Mouse (Mus musculus): ENCODE data around the gene Grin2d.

Grin2d gene

GRCm38 (mm10) chr7:45853089-45853488 is 25.1 kb downstream of the Grin2d start:
- no peak for DNase-seq (ENCODE audit: low spot score in 2 of 2)

DNA sequence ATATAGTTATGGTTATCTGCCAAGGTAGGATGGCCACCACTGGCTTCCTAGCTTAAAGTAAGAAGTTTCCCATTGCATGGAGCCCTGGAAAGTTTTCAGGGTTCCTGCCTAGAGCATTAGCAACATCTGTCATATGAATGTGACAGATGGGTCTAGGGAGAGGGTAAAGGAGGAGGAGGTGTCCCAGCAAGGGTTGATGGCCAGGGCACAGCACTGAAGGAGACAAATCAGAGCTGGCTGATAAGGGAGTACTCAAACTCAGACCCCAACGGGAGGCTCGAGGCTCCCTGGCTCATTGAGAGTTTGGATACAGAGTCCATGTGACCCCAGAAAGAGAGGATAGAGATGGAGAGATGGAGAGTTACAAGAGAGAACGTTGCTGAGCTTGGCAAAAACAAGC is 27.5 kb downstream of the Grin2d start:
- no peak for DNase-seq (ENCODE audit: low spot score in 2 of 2)

- DNase-seq (ENCODE audit: low spot score in 2 of 2), result no peak
Observed at GRCm38 (mm10) chr7:45848447-45849027, 29.6 kb downstream of the Grin2d start.

DNA sequence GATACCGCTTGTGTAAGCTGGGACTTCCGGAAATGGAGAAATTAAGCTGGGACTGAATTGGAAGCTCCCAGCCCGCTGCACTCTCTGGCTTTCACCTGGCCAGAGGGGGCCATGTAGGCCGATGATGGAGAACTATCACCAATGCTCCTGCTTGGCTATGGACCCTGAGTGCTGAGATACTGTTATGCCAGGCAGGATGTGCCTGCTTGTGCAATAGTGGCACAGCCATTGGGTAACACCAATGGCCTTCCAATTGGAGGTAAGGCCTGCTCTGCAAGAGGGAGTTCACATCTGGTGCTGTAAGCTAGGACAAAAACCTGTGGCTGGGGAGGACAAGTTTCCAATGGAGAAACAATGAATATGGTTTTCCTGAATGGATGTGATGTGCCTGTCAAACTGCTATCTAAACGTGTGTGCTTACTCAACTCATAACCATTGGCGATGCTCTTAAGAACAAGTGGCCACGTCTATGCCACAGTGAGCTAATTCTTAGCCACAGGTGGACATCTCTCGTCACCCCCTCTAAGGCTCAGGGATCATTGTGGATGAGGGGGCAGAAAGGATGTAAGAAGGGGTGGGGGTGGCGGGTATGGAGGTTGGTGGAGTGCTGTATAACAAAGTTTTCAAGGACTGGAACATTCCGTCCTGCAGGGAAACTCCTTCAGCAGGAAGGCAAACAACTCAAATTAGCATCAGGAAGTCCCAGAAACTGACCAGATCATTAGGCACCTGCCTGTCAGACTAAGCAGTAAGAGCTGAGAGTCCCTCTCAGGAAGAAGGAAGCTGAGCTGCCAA is 35.0 kb downstream of the Grin2d start:
- DNase-seq (ENCODE audit: low spot score in 2 of 2), result no peak

DNA sequence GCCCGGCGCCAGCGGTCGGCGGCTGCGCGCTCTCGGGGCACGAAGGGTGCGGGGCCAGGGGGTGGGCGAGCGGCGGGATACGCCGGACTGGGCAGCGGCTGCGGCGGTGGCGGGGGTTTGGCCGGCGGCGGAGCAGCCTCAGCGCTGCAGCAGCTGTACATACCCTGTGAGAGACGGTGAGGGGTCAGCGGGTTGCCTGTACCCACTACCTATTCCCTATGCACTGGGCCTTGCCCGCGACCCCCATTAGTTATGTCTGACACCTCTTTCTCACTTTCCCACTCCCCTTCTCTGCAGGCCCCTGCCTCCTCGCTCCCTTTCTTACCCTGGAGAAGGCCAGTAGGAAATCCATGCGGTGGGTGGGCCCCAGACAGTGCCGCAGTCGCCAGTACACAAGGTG is 44.3 kb downstream of the Grin2d start:
- no peak for DNase-seq (ENCODE audit: low spot score in 2 of 2)

DNA sequence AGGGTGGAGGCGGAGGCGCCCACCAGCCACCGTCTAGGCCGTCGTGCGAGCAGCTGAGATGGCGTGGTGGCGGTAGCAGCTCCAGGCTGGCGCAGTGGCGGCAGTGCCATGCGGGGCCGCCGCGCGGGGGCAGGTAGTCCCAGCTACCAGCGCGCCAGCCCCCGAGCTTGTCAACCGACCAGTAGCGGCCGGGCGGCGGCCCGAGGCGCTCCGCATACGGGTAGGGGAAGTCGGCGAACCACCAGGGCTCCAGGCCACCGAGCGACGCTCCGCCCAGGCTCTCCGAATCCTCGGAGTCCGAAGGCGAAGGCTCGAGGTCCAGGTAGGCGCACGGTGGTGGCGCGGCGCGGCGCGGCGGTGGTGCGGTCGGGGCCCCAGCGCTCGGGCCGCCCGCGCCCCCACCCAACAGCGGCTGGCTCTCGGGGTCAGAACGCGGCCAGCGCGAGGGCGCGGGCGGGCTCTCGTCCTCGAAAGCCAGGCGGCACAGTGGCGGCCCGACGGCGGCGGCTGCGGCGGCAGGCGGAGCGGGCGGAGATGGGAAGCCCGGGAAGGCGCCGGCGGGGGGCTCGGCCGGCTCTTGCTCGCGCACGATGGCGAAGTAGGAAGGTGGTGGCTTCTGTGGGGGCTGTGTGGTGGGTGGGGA is 44.9 kb downstream of the Grin2d start:
- no peak for DNase-seq (ENCODE audit: low spot score in 2 of 2)

DNA sequence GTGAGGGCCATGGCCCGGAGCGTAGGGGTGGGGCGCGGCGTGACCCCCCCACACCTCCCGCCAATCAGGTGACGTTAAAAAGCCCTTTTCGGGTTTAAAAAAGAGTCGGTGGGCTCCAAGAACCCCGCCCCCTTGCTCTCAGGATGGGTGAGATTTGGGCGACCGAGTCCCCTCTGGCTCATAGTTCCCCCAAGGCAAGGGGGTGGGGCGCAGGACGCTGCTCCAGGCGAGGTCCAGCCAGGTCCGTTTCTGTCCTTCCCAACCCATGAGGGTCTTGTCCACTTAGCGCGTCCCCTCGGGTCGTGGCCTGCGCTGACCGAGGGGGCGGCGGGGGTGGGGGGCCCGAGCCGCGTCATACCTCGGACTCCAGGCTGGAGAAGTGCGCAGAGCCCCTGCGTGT is 45.8 kb downstream of the Grin2d start:
- no peak for DNase-seq (ENCODE audit: low spot score in 2 of 2)

DNA sequence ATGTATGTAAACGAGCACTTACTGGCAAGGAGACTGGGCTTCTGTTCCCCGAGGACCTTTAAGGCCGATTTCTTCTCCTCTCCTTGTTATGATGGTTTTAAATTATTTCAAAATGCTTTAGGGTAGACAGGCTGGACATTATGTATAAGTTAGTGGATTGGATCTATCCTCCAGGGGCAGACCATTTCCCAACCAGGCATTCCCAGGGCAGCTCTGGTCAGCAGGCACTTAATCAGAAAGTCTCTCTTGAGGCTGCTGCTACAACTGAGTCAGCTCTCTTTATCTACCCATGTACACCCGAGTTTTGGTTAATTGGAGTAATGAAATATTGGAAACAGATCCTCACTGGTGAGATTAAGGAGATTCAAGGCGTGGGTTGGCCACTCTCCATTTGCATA is 47.1 kb downstream of the Grin2d start:
- DNase-seq (ENCODE audit: low spot score in 2 of 2), result no peak

GRCm38 (mm10) chr7:45830427-45831127 is 47.6 kb downstream of the Grin2d start, which contains the start of gene Grwd1:
Gene Grwd1 (minus strand): TSS chr7:45830944.
- peak; percentile 69 to 80 for DNase-seq (ENCODE audit: low spot score in 2 of 2)

GRCm38 (mm10) chr7:45826631-45827030 is 51.5 kb downstream of the Grin2d start:
- DNase-seq (ENCODE audit: low spot score in 2 of 2), result no peak

GRCm38 (mm10) chr7:45824598-45824997 is 53.6 kb downstream of the Grin2d start, which contains the start of gene Kcnj14:
Gene Kcnj14 (minus strand): TSS chr7:45824782.
- no peak for DNase-seq (ENCODE audit: low spot score in 2 of 2)

DNA sequence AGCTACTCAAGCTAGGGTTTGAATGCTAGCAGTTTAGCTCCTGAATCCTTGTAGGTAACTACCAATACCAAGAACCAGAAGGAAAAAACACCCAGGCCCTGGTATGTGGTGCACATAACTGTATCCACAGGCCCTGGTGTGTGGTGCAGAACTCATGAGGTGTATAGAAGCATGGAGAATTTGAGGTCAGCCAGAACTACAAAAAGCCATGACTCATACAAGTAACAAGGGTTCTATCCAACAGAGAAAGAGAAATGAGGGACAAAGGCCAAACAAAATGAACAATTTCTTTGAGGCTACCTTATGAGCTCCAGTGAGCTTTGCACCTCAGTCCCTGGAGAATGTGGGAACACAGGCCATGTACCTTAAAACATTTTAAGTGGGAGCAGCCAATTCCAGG is 57.3 kb downstream of the Grin2d start:
- no peak for DNase-seq (ENCODE audit: low spot score in 2 of 2)

DNA sequence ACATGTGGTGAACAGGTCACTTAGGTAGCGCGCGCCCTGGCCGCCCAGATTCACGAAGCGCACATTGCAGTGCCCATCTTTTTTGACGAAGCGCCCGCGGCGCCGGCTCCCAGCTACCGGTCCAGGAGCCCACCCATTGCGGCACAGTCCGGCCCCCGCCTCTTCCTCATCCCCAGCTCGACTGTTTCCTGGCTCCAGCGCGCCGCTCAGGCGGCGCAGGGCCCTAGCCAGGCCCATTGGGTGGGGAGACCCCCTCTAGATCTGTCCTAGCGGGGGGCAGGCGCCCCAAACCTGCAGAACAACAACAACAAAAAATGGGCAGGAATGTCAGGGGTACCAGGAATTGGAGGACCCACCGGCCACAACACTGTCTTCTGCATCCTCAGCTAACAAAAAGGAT is 58.3 kb downstream of the Grin2d start:
- DNase-seq (ENCODE audit: low spot score in 2 of 2), result no peak

GRCm38 (mm10) chr7:45815984-45816351 is 62.2 kb downstream of the Grin2d start:
- DNase-seq (ENCODE audit: low spot score in 2 of 2), result no peak

- no peak for DNase-seq (ENCODE audit: low spot score in 2 of 2)
Observed at GRCm38 (mm10) chr7:45815323-45815983, 62.7 kb downstream of the Grin2d start.

- DNase-seq (ENCODE audit: low spot score in 2 of 2), result no peak
Observed at GRCm38 (mm10) chr7:45814841-45815240, 63.3 kb downstream of the Grin2d start.

DNA sequence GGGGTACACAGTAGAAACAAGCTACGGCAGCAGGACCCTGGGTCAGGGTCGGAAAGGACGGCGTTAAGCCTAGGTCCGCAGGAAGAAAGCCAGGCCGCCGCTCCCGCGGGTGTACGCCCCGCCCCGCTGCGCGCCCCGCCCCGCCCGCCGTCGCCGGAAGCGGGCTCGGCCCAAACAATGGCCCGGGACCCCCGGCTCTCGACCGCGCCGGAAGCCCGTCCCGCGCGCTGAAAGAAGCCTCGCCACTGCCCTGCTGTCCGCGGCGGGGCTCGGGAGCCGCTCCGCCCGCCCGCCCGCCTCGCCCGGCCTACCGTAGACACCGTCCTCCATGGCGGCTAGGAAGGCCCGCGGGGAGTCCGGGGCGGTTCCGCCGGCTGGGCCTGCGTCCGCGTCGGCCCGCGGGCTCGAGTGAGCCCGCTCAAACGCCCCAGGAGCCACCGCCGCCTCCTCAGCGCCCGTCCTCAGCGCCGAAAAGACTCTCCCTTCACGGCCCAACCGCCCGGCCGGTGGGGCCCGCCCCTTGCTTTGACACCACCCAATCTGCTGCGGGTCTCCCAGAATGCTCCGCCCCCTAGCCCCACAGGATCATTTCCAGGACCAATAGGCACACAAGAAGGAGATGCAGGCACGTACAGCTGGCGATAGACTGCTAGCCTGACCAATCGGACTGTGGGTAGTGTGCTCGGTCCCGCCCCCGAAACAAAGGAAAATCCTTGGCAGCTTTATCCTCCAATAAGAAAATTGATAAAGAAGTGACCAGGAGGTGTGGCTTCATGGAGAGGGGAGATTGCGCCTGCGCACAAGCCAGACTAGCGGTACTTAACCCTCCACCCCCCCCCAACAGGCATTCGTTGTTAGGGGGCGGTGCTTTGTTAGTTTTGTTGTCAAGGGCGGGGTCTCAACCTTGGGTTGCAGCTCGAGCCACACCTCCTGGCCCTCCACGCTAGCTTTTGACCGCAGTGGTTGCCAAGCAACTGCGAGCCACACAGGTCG is 64.1 kb downstream of the Grin2d start, which contains the start of gene Cyth2:
Cyth2 (minus strand) TSS at position 795 of the 993 bp plus-strand sequence.
- DNase-seq (ENCODE audit: low spot score in 2 of 2), result peak; percentile 97 to 98

GRCm38 (mm10) chr7:45812921-45813320 is 65.3 kb downstream of the Grin2d start:
- DNase-seq (ENCODE audit: low spot score in 2 of 2), result no peak

- no peak for DNase-seq (ENCODE audit: low spot score in 2 of 2)
Observed at GRCm38 (mm10) chr7:45809276-45810075, 68.7 kb downstream of the Grin2d start.

GRCm38 (mm10) chr7:45808471-45808870 is 69.7 kb downstream of the Grin2d start:
- no peak for DNase-seq (ENCODE audit: low spot score in 2 of 2)
